Mouse (Mus musculus) ovary, adult 18-20 months (tissue): Measurements from ENCODE around the gene Josd2.

Source experiments
- DNase-seq: peaks from one replicate; pipeline ENCODE4 v3.0.0; 2022; ENCODE audit warnings: low spot score, mixed read lengths

Josd2 gene

GRCm38 (mm10) chr7:44500046-44500445 is 32.3 kb downstream of the Josd2 start:
- no peak for DNase-seq

DNA sequence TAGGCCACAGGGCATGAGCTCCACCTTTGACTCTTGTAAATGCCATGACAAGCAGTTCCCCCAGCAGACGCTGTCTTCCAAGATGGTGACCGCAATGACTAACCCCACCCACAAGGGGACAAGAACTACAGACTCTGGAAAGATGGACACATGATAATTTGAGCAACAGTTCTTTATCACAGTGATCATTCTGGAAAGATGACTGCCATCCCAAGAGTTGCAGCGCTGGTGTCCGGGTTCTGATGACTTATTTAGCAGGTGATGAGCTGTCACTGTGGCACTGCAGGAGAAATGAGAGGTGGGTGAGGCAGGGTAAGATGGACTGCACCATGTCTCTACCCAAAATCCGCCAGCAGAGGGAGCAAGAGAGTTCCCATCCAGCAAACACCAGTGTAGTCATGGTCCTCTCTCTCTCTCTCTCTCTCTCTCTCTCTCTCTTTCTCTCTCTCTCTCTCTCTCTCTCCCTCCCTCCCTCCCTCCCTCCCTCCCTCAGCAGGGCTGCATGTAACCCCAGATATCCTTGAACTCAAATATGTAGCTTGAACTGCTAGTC is 33.9 kb downstream of the Josd2 start:
- DNase-seq: no peak

DNA sequence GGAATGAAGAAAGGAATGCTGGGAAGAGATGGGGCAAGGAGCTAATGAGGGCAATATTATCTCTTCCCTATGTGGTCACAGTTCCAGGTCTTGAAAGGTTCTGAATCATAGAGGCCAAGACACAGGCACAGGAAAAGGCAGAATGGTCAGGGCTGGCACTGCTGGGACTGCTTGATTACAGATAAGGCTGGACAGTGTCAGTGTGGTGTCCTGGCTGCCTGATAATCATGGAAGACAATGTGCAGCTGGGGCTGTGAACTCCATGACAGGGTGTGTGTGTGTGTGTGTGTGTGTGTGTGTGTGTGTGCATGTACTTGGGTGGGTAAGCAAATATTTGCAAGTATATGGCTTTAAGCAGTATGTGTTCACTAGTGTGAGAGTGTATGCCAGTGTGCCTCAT is 39.7 kb downstream of the Josd2 start:
- no peak for DNase-seq

DNA sequence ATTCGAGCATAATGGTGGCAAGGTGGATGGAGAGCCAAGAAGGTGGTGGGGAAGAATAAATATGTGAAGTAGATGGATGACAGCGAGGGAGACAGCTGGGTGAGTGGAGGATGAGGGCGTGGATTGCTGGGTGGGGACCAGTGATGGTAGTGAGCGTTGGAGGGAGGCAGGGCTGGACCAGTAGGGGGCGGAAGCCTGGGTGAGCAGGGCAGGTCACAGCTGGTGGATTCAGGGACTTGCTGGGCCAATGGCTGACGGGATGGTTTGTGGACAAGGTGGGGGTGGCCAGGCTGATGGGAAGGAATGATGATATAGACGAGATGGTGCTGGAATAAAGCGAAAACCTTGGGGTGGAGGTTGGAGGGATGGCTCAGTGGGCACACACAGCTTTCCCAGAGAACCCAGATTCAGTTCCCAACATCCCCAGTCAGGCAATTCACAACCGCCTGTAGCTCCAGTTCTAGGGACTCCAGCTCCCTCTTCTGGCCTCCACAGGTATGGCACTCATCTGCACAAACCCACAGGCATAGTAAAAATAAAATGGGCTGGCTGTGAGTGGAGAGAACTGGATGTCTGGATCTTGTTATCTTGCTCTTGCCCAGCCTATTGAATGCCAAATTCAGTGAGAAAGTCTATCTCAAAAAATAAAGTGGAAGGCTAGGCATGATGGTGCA is 51.6 kb downstream of the Josd2 start:
- no peak for DNase-seq

DNA sequence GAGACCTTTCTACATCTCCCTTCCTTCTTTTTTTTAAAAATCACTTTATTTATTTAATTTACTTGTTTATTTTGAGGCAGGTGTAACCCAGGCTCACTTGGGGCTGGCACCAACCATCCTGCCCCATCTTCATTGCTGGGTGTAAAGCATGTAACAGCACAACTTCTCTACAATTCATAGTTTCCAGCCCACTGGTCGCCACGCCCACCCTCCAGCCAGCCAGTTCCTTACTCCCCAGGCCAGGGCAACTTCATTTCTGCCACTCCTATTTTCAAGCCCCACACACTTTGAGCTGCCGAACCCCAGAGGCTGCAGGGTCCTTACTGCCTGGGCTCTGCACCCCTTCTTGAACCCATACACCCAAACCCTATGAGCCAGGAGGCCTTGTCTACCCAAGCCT is 53.2 kb downstream of the Josd2 start:
- no peak for DNase-seq
